Mouse (Mus musculus) forebrain, embryonic 14.5 days (tissue): ENCODE measurements around the gene Prtn3. TPM values are rescaled to one million over a fixed set of nuclear protein-coding genes. Genes with fewer than 3 reads are reported as not detected.
A peak's percentile ranks its signal among the peaks of the same experiment; 100 is the strongest.
"Not testable (repeated sequence)": the region's sequence is repeated elsewhere in the genome, so short reads cannot be mapped to it uniquely, and the experiment has no call there.

ENCODE experiments used
- ATAC-seq: fragments of 200-750 bp; cut with Nextera tagmentation; 2 replicates; pipeline ENCODE4 v1.8.0; 2017; ENCODE audit warnings: mild to moderate bottlenecking, moderate library complexity
- DNase-seq: peaks from one replicate; pipeline ENCODE4 v3.0.0-alpha.2; 2015; ENCODE audit warnings: low spot score
- H3K27ac ChIP-seq: fragments of 300-500 bp; sonication (generic); 2 replicates; pipeline ENCODE4 v1.5.1; 2014; ENCODE audit warnings: low read depth, mild to moderate bottlenecking, control low read depth, low read length, moderate library complexity
- H3K27me3 ChIP-seq: fragments of 300-500 bp; sonication (generic); replicated peaks from 2 replicates; pipeline ENCODE4 v1.6.1; 2014; ENCODE audit warnings: low read length, control low read depth, mixed read lengths; ENCODE audit not compliant: control insufficient read depth, insufficient read depth
- H3K36me3 ChIP-seq: fragments of 300-500 bp; sonication (generic); 2 replicates; pipeline ENCODE4 v1.6.1; 2014; ENCODE audit warnings: low read length, control low read depth; ENCODE audit not compliant: control insufficient read depth, insufficient read depth
- H3K4me1 ChIP-seq: fragments of 300-500 bp; sonication (generic); 2 replicates; pipeline ENCODE4 v1.6.1; 2014; ENCODE audit warnings: antibody characterized with exemption, low read length, control low read depth; ENCODE audit not compliant: control insufficient read depth, insufficient read depth
- H3K4me2 ChIP-seq: fragments of 300-500 bp; sonication (generic); 2 replicates; pipeline ENCODE4 v1.6.1; 2014; ENCODE audit warnings: mild to moderate bottlenecking, control low read depth, low read length
- H3K4me3 ChIP-seq: fragments of 300-500 bp; sonication (generic); 2 replicates; pipeline ENCODE4 v1.5.1; 2014; ENCODE audit warnings: low read depth, low read length, control low read depth
- H3K9ac ChIP-seq: fragments of 300-500 bp; sonication (generic); 2 replicates; pipeline ENCODE4 v1.6.1; 2014; ENCODE audit warnings: mild to moderate bottlenecking, low read length, control low read depth, moderate library complexity
- H3K9me3 ChIP-seq: fragments of 300-500 bp; sonication (generic); replicated peaks from 2 replicates; pipeline ENCODE4 v1.6.1; 2016; ENCODE audit warnings: low read length, control low read depth, mixed read lengths; ENCODE audit not compliant: control insufficient read depth
- WGBS: fragments of 180-500 bp; shearing (Covaris S2); extraction: QIAGEN DNeasy Blood & Tissue Kit; methylation state at CpG from one replicate; pipeline ENCODE4 v1.1.7; 2014; 5-methylcytosine and 5-hydroxymethylcytosine counted together
- polyA plus RNA-seq: library from polyadenylated mRNA; unstranded; fragments of >200 nt; fragmentation: Nextera tagmentation; extraction: Ambion mirVana; gene quantifications from 2 replicates; pipeline ENCODE4 v1.2.1, GENCODE M21; 2014

Prtn3 gene
- polyA plus RNA-seq, 1 experiment from 2014 or later = 16.9 TPM

GRCm38 (mm10) chr10:79879527-79879926, 5.3 kb downstream of the Prtn3 start:
- ATAC-seq (no peak), DNase-seq (no peak)
- Histone ChIP-seq H3K4me3 (no peak overlapping the region), H3K4me1 (peaks cover 11% of the 10 kb centered on the region), H3K36me3 (no peaks in the 10 kb centered on the region), H3K27me3 (peaks cover 9% of the 10 kb centered on the region; the same call in 1 of the 2 replicates), H3K4me2 (no peak overlapping the region), H3K9me3 (no peaks in the 10 kb centered on the region), H3K9ac (no peak overlapping the region), H3K27ac (no peak overlapping the region)
- 49% methylated on average over 3 of the region's 3 CpGs for WGBS

- no peaks in the 10 kb centered on the region for H3K9me3 ChIP-seq
- H3K27me3 ChIP-seq = peaks cover 9% of the 10 kb centered on the region; the same call in 1 of the 2 replicates
- no peak overlapping the region for H3K4me3 ChIP-seq
- no peak overlapping the region for H3K9ac ChIP-seq
- H3K4me1 ChIP-seq = peaks cover 3% of the 10 kb centered on the region; the same call in 1 of the 2 replicates
- no peak for ATAC-seq
- H3K4me2 ChIP-seq = no peak overlapping the region
- no peak overlapping the region for H3K27ac ChIP-seq
- DNase-seq = no peak
- H3K36me3 ChIP-seq = no peaks in the 10 kb centered on the region
- 17% methylated on average over 9 of the region's 9 CpGs for WGBS
Observed at GRCm38 (mm10) chr10:79880721-79881120, 6.4 kb downstream of the Prtn3 start.

- Histone ChIP-seq H3K36me3 (no peaks in the 10 kb centered on the region), H3K27ac (no peak overlapping the region), H3K4me3 (no peak overlapping the region), H3K4me1 (peaks cover 3% of the 10 kb centered on the region; the same call in 1 of the 2 replicates), H3K27me3 (peaks cover 9% of the 10 kb centered on the region; the same call in 1 of the 2 replicates), H3K9ac (peak overlapping the region; percentile 7; the same call in 1 of the 2 replicates), H3K4me2 (peak overlapping the region; percentile 24; the same call in 1 of the 2 replicates), H3K9me3 (no peaks in the 10 kb centered on the region)
- no peak for DNase-seq
- WGBS = 9% methylated on average over 22 of the region's 22 CpGs
- no peak for ATAC-seq
Observed at GRCm38 (mm10) chr10:79881981-79882380, 7.7 kb downstream of the Prtn3 start.

GRCm38 (mm10) chr10:79883297-79884084, 9.2 kb downstream of the Prtn3 start:
- Histone ChIP-seq H3K4me3 (no peak overlapping the region), H3K9me3 (no peaks in the 10 kb centered on the region), H3K4me1 (peaks cover 3% of the 10 kb centered on the region; the same call in 1 of the 2 replicates), H3K27me3 (peaks cover 9% of the 10 kb centered on the region; the same call in 1 of the 2 replicates), H3K9ac (no peak overlapping the region), H3K36me3 (no peaks in the 10 kb centered on the region), H3K4me2 (no peak overlapping the region), H3K27ac (no peak overlapping the region)
- ATAC-seq = 0 out of 2 replicates have a peak, but pooled peaks have one; percentile 18
- 16% methylated on average over 22 of the region's 22 CpGs for WGBS
- DNase-seq = peak; percentile 86

- WGBS = 52% methylated on average over 4 of the region's 4 CpGs
- Histone ChIP-seq H3K36me3 (no peaks in the 10 kb centered on the region), H3K4me1 (peaks cover 3% of the 10 kb centered on the region; the same call in 1 of the 2 replicates), H3K4me3 (no peak overlapping the region), H3K4me2 (no peak overlapping the region), H3K9me3 (no peaks in the 10 kb centered on the region), H3K27ac (no peak overlapping the region), H3K27me3 (peaks cover 9% of the 10 kb centered on the region; the same call in 1 of the 2 replicates), H3K9ac (no peak overlapping the region)
- DNase-seq (no peak), ATAC-seq (no peak)
Observed at GRCm38 (mm10) chr10:79884446-79884845, 10.2 kb downstream of the Prtn3 start.

GRCm38 (mm10) chr10:79884938-79885337, 10.7 kb downstream of the Prtn3 start:
- not testable (repeated sequence) for H3K4me2 ChIP-seq, H3K27me3 ChIP-seq, H3K9me3 ChIP-seq, DNase-seq, ATAC-seq, H3K36me3 ChIP-seq, H3K4me3 ChIP-seq, H3K4me1 ChIP-seq, H3K27ac ChIP-seq, H3K9ac ChIP-seq
- WGBS = 80% methylated on average over 3 of the region's 3 CpGs

GRCm38 (mm10) chr10:79886054-79886453, 11.8 kb downstream of the Prtn3 start, which contains the start of gene Elane:
Elane (plus strand) TSS chr10:79886247.
- Histone ChIP-seq H3K27me3 (peaks cover 5% of the 10 kb centered on the region; the same call in 1 of the 2 replicates), H3K4me3 (no peak within 1 kb of the TSS), H3K27ac (no peak within 1 kb of the TSS), H3K4me1 (peaks cover 3% of the 10 kb centered on the region; the same call in 1 of the 2 replicates), H3K9ac (no peak within 1 kb of the TSS), H3K4me2 (no peak within 1 kb of the TSS), H3K36me3 (no peaks in the 10 kb centered on the region), H3K9me3 (no peaks in the 10 kb centered on the region)
- DNase-seq = no peak
- 86% methylated on average over 6 of the region's 6 CpGs for WGBS
- ATAC-seq = no peak

- no peak for ATAC-seq
- 89% methylated on average over 8 of the region's 8 CpGs for WGBS
Observed at GRCm38 (mm10) chr10:79886611-79887010, 12.3 kb downstream of the Prtn3 start.

GRCm38 (mm10) chr10:79889386-79889785, 15.1 kb downstream of the Prtn3 start:
- Histone ChIP-seq H3K4me3 (no peak overlapping the region), H3K27ac (no peak overlapping the region), H3K9me3 (no peaks in the 10 kb centered on the region), H3K36me3 (no peaks in the 10 kb centered on the region; the same call in 1 of the 2 replicates), H3K4me2 (no peak overlapping the region), H3K4me1 (no peaks in the 10 kb centered on the region), H3K9ac (no peak overlapping the region), H3K27me3 (no peaks in the 10 kb centered on the region)
- DNase-seq (no peak), ATAC-seq (no peak)
- WGBS = 91% methylated on average over 2 of the region's 2 CpGs

More at GRCm38 (mm10) chr10:79886611-79887010, 12.3 kb downstream of the Prtn3 start:
- Histone ChIP-seq H3K9me3 (no peaks in the 10 kb centered on the region), H3K27ac (no peak overlapping the region), H3K4me2 (no peak overlapping the region), H3K27me3 (peaks cover 5% of the 10 kb centered on the region; the same call in 1 of the 2 replicates), H3K36me3 (no peaks in the 10 kb centered on the region), H3K4me1 (peaks cover 3% of the 10 kb centered on the region; the same call in 1 of the 2 replicates), H3K9ac (no peak overlapping the region), H3K4me3 (no peak overlapping the region)
- no peak for DNase-seq
